Mouse (Mus musculus): ENCODE data around the gene Vmn1r40. TPM values are rescaled to one million over a fixed set of nuclear protein-coding genes. Genes with fewer than 3 reads are reported as not detected.

Gene Vmn1r40
- polyA plus RNA-seq, 2 experiments = not detected

GRCm38 (mm10) chr6:89662521-89662920 lies 44.8 kb upstream of the Vmn1r40 start:
- Histone ChIP-seq H3K4me3 (ENCODE audit: insufficient read depth in 1 of 2, low read depth in 2 of 2, low read length in 2 of 2) (no peak overlapping the region), H3K9me3 (ENCODE audit: control insufficient read depth, low read length) (no peaks in the 10 kb centered on the region), H3K4me1 (replicated peaks; ENCODE audit: control insufficient read depth in 2 of 2, insufficient read depth in 2 of 2, low read length in 1 of 2) (no peaks in the 10 kb centered on the region), H3K4me2 (ENCODE audit: low read depth) (no peak overlapping the region), H3K27me3 (ENCODE audit: control insufficient read depth, insufficient read depth, low read length) (no peaks in the 10 kb centered on the region), H3K36me3 (replicated peaks; ENCODE audit: control insufficient read depth, insufficient read depth, low read depth) (no peaks in the 10 kb centered on the region), H3K27ac (no peak overlapping the region), H3K9ac (replicated peaks) (no peak overlapping the region)
- ATAC-seq (ENCODE audit: insufficient read depth) (no peak), DNase-seq (ENCODE audit: low read depth in 3 of 3, low spot score in 3 of 3) (no peak)
- 72% methylated on average over 3 of the region's 3 CpGs for WGBS (ENCODE audit: insufficient replicate concordance)
- TF ChIP-seq CTCF (IDR thresholded peaks at IDR 0.05; ENCODE audit: low read depth) = no peak
- TF ChIP-seq EP300 (IDR thresholded peaks at IDR 0.05; ENCODE audit: low read depth) = no peak

- ATAC-seq (ENCODE audit: insufficient read depth) (no peak), DNase-seq (ENCODE audit: low read depth in 3 of 3, low spot score in 3 of 3) (no peak)
- 50% methylated on average over 8 of the region's 8 CpGs for WGBS (ENCODE audit: insufficient replicate concordance)
- Histone ChIP-seq H3K4me1 (replicated peaks; ENCODE audit: control insufficient read depth in 2 of 2, insufficient read depth in 2 of 2, low read length in 1 of 2) (no peaks in the 10 kb centered on the region), H3K36me3 (replicated peaks; ENCODE audit: control insufficient read depth, insufficient read depth, low read depth) (no peaks in the 10 kb centered on the region), H3K9me3 (ENCODE audit: control insufficient read depth, low read length) (no peaks in the 10 kb centered on the region), H3K27me3 (ENCODE audit: control insufficient read depth, insufficient read depth, low read length) (no peaks in the 10 kb centered on the region), H3K4me3 (ENCODE audit: insufficient read depth in 1 of 2, low read depth in 2 of 2, low read length in 2 of 2) (no peak overlapping the region), H3K9ac (replicated peaks) (no peak overlapping the region), H3K27ac (no peak overlapping the region), H3K4me2 (ENCODE audit: low read depth) (no peak overlapping the region)
- TF ChIP-seq EP300 (IDR thresholded peaks at IDR 0.05; ENCODE audit: low read depth) = no peak
- no peak for TF ChIP-seq CTCF (IDR thresholded peaks at IDR 0.05; ENCODE audit: low read depth)
These were observed 42.2 kb upstream of the Vmn1r40 start for GRCm38 (mm10) chr6:89665155-89665554.

- TF ChIP-seq CTCF (IDR thresholded peaks at IDR 0.05; ENCODE audit: low read depth) = no peak
- no peak for TF ChIP-seq EP300 (IDR thresholded peaks at IDR 0.05; ENCODE audit: low read depth)
- H3K4me2 ChIP-seq (ENCODE audit: low read depth) = no peak overlapping the region
- ATAC-seq (ENCODE audit: insufficient read depth) (no peak), DNase-seq (ENCODE audit: low read depth in 3 of 3, low spot score in 3 of 3) (no peak)
- no peaks in the 10 kb centered on the region for H3K36me3 ChIP-seq (replicated peaks; ENCODE audit: control insufficient read depth, insufficient read depth, low read depth)
- no peaks in the 10 kb centered on the region for H3K27me3 ChIP-seq (ENCODE audit: control insufficient read depth, insufficient read depth, low read length)
- no peak overlapping the region for H3K9ac ChIP-seq (replicated peaks)
- H3K27ac ChIP-seq = no peak overlapping the region
- H3K4me1 ChIP-seq (replicated peaks; ENCODE audit: control insufficient read depth in 2 of 2, insufficient read depth in 2 of 2, low read length in 1 of 2) = no peaks in the 10 kb centered on the region
- no peaks in the 10 kb centered on the region for H3K9me3 ChIP-seq (ENCODE audit: control insufficient read depth, low read length)
- H3K4me3 ChIP-seq (ENCODE audit: insufficient read depth in 1 of 2, low read depth in 2 of 2, low read length in 2 of 2) = no peak overlapping the region
- 61% methylated on average over 7 of the region's 7 CpGs for WGBS (ENCODE audit: insufficient replicate concordance)
These were observed 41.7 kb upstream of the Vmn1r40 start for GRCm38 (mm10) chr6:89665667-89666066.

- 63% methylated on average over 3 of the region's 3 CpGs for WGBS (ENCODE audit: insufficient replicate concordance)
- Histone ChIP-seq H3K36me3 (replicated peaks; ENCODE audit: control insufficient read depth, insufficient read depth, low read depth) (no peaks in the 10 kb centered on the region), H3K4me3 (ENCODE audit: insufficient read depth in 1 of 2, low read depth in 2 of 2, low read length in 2 of 2) (no peak overlapping the region), H3K4me2 (ENCODE audit: low read depth) (no peak overlapping the region), H3K9me3 (ENCODE audit: control insufficient read depth, low read length) (no peaks in the 10 kb centered on the region), H3K27me3 (ENCODE audit: control insufficient read depth, insufficient read depth, low read length) (no peaks in the 10 kb centered on the region), H3K27ac (no peak overlapping the region), H3K4me1 (replicated peaks; ENCODE audit: control insufficient read depth in 2 of 2, insufficient read depth in 2 of 2, low read length in 1 of 2) (no peaks in the 10 kb centered on the region), H3K9ac (replicated peaks) (no peak overlapping the region)
- TF ChIP-seq EP300 (IDR thresholded peaks at IDR 0.05; ENCODE audit: low read depth) = no peak
- TF ChIP-seq CTCF (IDR thresholded peaks at IDR 0.05; ENCODE audit: low read depth) = no peak
- no peak for DNase-seq (ENCODE audit: low read depth in 3 of 3, low spot score in 3 of 3)
- no peak for ATAC-seq (ENCODE audit: insufficient read depth)
These were observed 40.4 kb upstream of the Vmn1r40 start for GRCm38 (mm10) chr6:89666976-89667375.

GRCm38 (mm10) chr6:89669556-89669955 lies 37.8 kb upstream of the Vmn1r40 start:
- no peak overlapping the region for H3K9ac ChIP-seq (replicated peaks)
- TF ChIP-seq CTCF (IDR thresholded peaks at IDR 0.05; ENCODE audit: low read depth) (no peak), EP300 (IDR thresholded peaks at IDR 0.05; ENCODE audit: low read depth) (no peak)
- DNase-seq (ENCODE audit: low read depth in 3 of 3, low spot score in 3 of 3) = no peak

More at GRCm38 (mm10) chr6:89669556-89669955, 37.8 kb upstream of the Vmn1r40 start:
- no peaks in the 10 kb centered on the region for H3K27me3 ChIP-seq (ENCODE audit: control insufficient read depth, insufficient read depth, low read length)
- H3K9me3 ChIP-seq (ENCODE audit: control insufficient read depth, low read length) = no peaks in the 10 kb centered on the region
- H3K36me3 ChIP-seq (replicated peaks; ENCODE audit: control insufficient read depth, insufficient read depth, low read depth) = no peaks in the 10 kb centered on the region
- no peak overlapping the region for H3K27ac ChIP-seq
- H3K4me1 ChIP-seq (replicated peaks; ENCODE audit: control insufficient read depth in 2 of 2, insufficient read depth in 2 of 2, low read length in 1 of 2) = no peaks in the 10 kb centered on the region
- H3K4me3 ChIP-seq (ENCODE audit: insufficient read depth in 1 of 2, low read depth in 2 of 2, low read length in 2 of 2) = no peak overlapping the region
- H3K4me2 ChIP-seq (ENCODE audit: low read depth) = no peak overlapping the region
- ATAC-seq (ENCODE audit: insufficient read depth) = no peak
- 69% methylated on average over 6 of the region's 6 CpGs for WGBS (ENCODE audit: insufficient replicate concordance)

All from liver, embryonic 14.5 days (tissue).